Mouse (Mus musculus) adrenal gland, adult 2 months (tissue): ENCODE measurements around the gene Irak4. TPM values are rescaled to one million over a fixed set of nuclear protein-coding genes. Genes with fewer than 3 reads are reported as not detected.

ENCODE experiments used
- DNase-seq: peaks from one replicate; pipeline ENCODE4 v3.0.0; 2021
- polyA plus RNA-seq: library from polyadenylated mRNA; depleted of rRNA; stranded (reverse); fragments of >200 nt; gene quantifications from 2 replicates; pipeline ENCODE4 v1.2.3, GENCODE M21; 2012
- total RNA-seq, 2 experiments: library from RNA; stranded (reverse); gene quantifications; 2 replicates each; pipeline ENCODE4 v1.2.3; 2021

The Irak4 gene
- total and polyA plus RNA-seq, 3 experiments: 8.6 to 18.6 (median 13.4) TPM

GRCm38 (mm10) chr15:94558895-94559656 lies 15.6 kb downstream of the Irak4 start:
- no peak for DNase-seq

- DNase-seq: no peak
These were observed 21.5 kb downstream of the Irak4 start for GRCm38 (mm10) chr15:94564909-94565308.

GRCm38 (mm10) chr15:94565854-94566253 lies 22.4 kb downstream of the Irak4 start:
- no peak for DNase-seq

GRCm38 (mm10) chr15:94568496-94569182 lies 25.2 kb downstream of the Irak4 start:
- DNase-seq: no peak

DNA sequence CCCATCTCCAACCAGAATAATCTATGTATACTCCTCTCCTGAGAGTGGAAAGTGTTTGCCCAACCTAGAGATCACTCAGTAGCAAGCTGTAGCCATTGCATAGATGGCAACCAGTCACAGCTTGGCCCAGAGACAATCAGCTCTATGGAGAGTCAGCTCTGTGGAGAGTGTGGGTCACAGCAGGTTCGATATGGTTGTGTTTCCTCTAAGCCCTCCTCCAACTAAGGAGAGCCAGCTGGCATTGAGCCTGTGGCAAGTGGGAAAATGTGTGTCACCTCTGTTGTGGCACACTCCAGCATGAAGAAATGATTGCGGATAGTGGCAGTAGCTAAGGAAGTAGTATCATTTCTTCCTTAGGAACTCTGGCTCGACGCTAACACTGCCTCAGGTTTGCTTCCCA lies 28.1 kb downstream of the Irak4 start:
- DNase-seq: peak; percentile 15

- no peak for DNase-seq
These were observed 29.3 kb downstream of the Irak4 start for GRCm38 (mm10) chr15:94572746-94573145.

DNA sequence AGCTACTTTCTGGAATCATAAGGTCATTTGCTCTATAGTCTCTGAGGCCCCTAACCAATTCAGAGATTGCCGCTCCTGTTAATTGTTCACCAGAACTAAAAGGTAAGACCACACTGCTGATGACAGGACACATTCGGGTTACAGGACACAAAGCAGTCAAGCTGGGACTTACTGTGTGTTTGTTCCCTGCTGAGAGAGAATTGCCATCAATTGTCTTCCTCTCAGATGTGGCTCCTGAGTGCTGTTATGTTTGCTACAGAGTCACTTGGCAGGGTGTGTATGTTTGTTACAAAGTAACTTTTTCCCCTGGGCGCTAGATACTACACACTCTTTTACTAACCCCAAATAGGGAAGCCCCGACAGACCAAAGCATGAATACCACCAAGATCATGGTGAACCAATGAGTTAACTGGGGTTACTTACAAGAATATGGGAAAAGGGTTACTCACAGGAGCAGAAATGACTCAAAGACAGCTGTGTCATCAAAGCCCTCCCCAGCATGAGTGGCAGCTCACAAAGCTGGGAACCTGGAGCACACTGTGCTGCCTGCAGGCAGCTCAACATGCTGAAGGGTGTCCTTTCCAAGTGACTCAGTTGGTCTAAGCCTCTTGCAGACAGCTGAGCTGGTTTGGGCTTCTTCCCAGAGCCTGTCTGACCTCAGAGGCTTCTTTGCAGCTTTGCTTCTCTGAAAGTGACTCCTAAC lies 31.3 kb downstream of the Irak4 start:
- peak; percentile 59 for DNase-seq

DNA sequence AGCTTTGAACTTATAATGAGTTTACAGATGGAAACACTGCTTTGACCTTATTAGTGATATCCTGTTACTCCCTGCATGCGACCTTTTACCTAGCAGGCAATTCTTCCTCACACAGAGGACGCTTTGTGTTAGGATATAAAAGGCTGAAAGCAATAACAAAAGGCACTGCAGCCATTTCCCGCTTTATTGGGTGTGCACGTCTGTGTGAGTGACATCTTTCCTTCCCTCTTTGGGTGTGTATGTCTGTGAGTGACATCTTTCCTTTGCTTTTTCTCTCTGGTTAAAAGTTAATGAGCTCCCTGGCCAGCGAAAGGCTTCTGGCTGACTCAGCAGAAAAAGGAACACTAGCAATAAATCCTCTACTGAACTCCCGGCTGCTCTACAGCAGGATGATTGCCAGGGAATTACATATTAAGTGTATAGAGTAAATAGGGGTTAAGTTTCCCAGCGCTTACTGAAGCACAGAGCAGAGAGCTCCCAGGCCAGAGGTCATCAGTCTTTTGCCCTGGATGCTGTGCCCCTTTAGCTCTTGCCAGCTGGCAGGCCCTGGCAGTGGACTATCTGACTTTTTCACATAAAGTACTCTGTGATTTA lies 38.7 kb downstream of the Irak4 start:
- peak; percentile 16 for DNase-seq

- DNase-seq: no peak
These were observed 39.7 kb downstream of the Irak4 start for GRCm38 (mm10) chr15:94583153-94583552.

- no peak for DNase-seq
These were observed 41.3 kb downstream of the Irak4 start for GRCm38 (mm10) chr15:94584738-94585137.

GRCm38 (mm10) chr15:94587826-94588715 lies 44.6 kb downstream of the Irak4 start:
- DNase-seq: no peak

DNA sequence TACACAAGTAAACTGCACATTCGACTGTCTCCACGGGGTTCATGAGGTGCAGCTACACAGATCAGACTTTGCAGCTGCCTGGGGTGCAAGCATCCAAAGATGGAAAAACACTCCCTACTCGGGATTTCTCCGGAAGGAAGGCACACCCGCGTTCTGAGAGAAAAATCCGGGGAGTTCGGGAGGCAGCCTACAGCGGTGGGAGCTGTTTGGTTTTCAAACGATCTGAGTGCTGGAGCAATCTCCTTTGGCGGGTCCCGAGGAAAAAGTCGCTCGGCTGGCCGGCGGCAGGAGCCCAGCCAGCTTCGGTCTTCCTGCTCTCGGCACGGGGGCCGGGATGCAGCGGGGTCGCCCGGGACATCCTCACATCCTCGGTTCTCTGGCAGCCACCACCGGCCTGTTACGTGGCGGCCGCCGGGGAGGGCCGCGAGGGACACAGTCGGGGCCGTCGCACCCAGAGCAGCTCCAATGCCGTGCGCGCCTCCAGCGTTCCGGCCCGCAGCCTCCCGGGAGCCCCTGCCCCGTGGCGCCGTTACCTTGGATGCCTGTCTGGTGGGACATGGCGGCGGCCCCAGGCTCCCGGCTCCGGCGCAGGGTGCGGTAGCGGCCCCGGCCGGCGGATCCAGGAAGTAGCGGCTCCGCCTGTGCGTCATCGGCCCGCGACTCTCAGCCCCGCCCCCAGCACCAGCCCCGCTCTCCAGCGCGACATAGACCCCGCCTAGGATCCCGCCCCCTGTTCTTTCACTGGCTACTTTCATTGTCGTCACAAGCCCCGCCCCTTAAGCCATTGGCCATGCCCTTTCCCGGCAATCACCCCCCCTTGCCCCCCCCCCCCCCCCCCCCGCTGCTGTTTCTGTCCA lies 46.0 kb downstream of the Irak4 start, which contains the start of gene Twf1:
Twf1 (minus strand) TSS at position 671 of the 857 bp plus-strand sequence.
- DNase-seq: peak; percentile 99

- no peak for DNase-seq
These were observed 46.6 kb downstream of the Irak4 start for GRCm38 (mm10) chr15:94590083-94590482.

GRCm38 (mm10) chr15:94591356-94591755 lies 47.9 kb downstream of the Irak4 start:
- DNase-seq: no peak

DNA sequence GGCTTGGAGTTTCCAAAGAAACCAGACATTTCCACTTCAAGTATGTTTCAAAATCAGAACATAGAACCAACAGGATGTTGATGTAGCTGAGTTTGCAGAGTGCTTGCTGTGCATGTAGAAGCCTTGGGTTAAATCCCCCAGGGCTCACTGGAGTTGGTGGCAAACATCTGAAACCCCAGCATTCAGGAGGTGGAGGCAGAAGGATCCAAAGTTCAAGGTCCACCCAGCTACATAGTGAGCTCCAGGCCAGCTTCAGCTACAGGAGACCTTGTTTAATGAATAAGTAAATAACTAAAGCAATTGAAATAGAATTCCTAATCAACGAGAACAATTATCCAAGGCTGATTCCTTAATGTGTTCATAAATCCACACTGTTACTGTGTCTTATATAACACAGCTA lies 50.1 kb downstream of the Irak4 start:
- no peak for DNase-seq

DNA sequence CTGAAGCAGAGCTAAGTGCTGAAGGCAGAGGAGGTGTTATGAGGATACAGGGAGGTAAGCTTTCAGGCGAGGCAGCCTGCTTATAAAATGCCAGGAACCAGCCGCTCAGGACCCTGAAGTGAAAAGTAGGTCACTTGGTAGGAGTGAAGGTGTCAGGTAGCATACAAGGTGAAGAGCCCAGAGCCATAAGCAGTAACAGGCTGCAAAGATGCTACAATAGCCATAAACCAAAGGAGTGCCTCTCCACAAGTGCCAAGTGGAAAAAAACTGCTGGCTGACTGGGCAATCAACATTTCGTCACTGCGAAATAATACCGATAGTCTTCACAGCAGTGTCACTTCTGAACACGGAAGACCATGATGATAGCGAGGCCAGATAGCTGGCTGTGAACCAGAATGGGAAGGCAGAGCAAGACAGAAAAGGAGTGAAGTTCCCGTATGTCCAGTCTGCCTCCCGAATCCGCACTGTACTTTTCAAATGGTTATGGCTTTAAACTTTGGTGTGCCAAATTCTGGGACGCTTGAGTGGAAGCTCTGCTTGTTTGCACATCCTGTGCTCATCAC lies 56.8 kb downstream of the Irak4 start:
- peak; percentile 12 for DNase-seq

DNA sequence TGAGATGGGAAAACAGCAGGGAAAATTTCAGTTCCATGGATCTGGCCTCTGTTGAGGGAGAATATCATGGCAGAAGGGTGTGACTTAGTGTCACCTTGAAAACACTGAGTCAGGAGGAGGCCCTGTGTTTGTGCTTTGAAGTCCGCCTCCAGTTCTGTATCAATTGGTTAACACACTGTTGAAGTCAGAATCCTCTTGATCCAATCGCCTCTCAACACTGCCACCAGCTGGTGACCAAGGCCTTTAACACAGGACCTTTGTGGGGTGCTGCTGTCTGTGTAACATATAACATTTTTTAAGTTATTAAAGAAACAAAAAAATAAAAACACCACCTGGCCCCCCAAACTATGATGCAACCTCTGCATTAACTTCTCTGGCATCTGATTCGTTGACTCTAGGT lies 57.9 kb downstream of the Irak4 start:
- peak; percentile 64 for DNase-seq

GRCm38 (mm10) chr15:94602441-94602840 lies 59.0 kb downstream of the Irak4 start:
- no peak for DNase-seq

GRCm38 (mm10) chr15:94607768-94608167 lies 64.3 kb downstream of the Irak4 start:
- DNase-seq: no peak

- peak; percentile 73 for DNase-seq
These were observed 72.6 kb downstream of the Irak4 start for GRCm38 (mm10) chr15:94616036-94616435.
